Mouse (Mus musculus) heart, adult 2 months (tissue): ENCODE results near the gene Ap1ar.

Source experiments
- CTCF ChIP-seq: fragments of 200-600 bp; IDR thresholded peaks from 2 replicates; pipeline ENCODE4 v1.8.1; 2022; ENCODE audit warnings: antibody characterized with exemption, mild to moderate bottlenecking, moderate library complexity
- EP300 ChIP-seq: fragments of 200-500 bp; IDR thresholded peaks from 2 replicates; pipeline ENCODE4 v1.6.1; 2011; ENCODE audit warnings: low read depth, low read length, control low read depth; ENCODE audit not compliant: insufficient read depth
- POLR2A ChIP-seq: fragments of 200-500 bp; IDR thresholded peaks from 2 replicates; pipeline ENCODE4 v1.6.1; 2011; ENCODE audit warnings: mild to moderate bottlenecking, low read depth, low read length, control low read depth; ENCODE audit not compliant: insufficient read depth

- no peak for TF ChIP-seq EP300
- no peak for TF ChIP-seq CTCF
- no peak for TF ChIP-seq POLR2A
Measured at GRCm38 (mm10) chr3:127834040-127834439, 3.3 kb downstream of the Ap1ar start.
